In the genomic region with DNA sequence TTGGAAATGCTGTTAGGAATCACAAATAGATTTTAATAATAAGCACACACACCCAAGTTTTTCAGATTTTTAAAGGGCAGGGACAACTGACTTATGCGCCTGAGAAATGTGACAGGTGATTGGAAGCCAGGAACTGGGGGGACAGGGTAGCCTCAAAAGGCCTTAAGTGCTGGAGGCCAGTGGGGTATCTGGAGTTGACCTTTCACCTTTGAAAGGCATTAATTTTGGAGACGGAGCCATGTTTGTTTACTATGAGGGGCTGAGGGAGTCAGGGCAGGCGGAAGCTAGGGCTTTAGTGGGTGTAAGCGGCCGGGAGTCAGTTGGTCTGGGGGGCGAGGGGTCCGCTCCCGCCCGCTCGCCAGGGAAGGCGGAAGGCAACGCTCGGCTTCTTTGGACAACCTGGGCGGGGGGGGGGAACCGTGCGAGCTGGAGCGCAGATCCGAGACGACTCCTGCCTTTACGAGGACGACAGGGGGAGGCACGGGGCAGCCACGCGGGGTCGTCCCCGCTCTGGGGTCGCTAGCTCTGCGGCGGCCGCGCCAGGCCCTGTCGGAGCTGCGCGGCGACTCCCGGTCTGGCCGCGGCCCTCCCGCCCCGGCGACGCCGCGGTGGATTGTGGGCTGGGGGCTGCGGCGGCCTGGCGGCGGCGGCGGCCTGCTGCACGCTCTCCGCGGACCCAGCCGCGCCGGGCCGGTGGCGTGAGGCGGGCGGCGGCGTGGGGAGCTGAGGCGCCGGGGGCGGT, we compare ENCODE assay signal across 7 mouse cellular contexts. TPM values are rescaled to one million over a fixed set of nuclear protein-coding genes. Genes with fewer than 3 reads are reported as not detected.
DNase-seq lines count a peak whose midpoint lies in the region; ATAC-seq lines count a peak whose summit lies in the region.

No protein-coding gene starts in this region.

- peak overlapping the region; percentile 59 for H3K4me2 ChIP-seq in kidney, embryonic 14.5 days (replicated peaks; ENCODE audit: low read depth, low read length)

- no peaks in the 10 kb centered on the region for H3K9me3 ChIP-seq in kidney, embryonic 14.5 days (ENCODE audit: control insufficient read depth, low read length)

- peak; percentile 64 for DNase-seq in 3134 (ENCODE audit: extremely low read depth, insufficient read length, low spot score)
- peak; percentile 70 for DNase-seq in CD4-positive, CD25-positive, alpha-beta regulatory T cell, adult 2 months (ENCODE audit: low read depth, low spot score)
- peak; percentile 57 to 63 for DNase-seq in cerebellum, postnatal 36 days
- DNase-seq in gastrocnemius, postnatal 4 days (ENCODE audit: low spot score in 2 of 2), result peak; percentile 35 to 61
- peak; percentile 55 for DNase-seq in spleen, adult 12 weeks (ENCODE audit: low spot score)

- no peaks in the 10 kb centered on the region; the same call in 1 of the 2 replicates for H3K27me3 ChIP-seq in kidney, embryonic 14.5 days (ENCODE audit: control insufficient read depth, insufficient read depth, low read length)

- H3K27ac ChIP-seq in kidney, embryonic 14.5 days (ENCODE audit: low read depth, low read length), result peak overlapping the region; percentile 96

- no peaks in the 10 kb centered on the region for H3K36me3 ChIP-seq in kidney, embryonic 14.5 days (ENCODE audit: control insufficient read depth, insufficient read depth, low read length)

- peak overlapping the region; percentile 99 for H3K9ac ChIP-seq in kidney, embryonic 14.5 days (ENCODE audit: low read depth, low read length)

- H3K4me3 ChIP-seq in kidney, embryonic 14.5 days (ENCODE audit: low read length), result peak overlapping the region; percentile 95

- H3K4me1 ChIP-seq in kidney, embryonic 14.5 days (ENCODE audit: control insufficient read depth, insufficient read depth, low read length), result 0 out of 2 replicates have a peak, but pooled peaks cover 6% of the 10 kb centered on the region

- 2% methylated on average over 58 of the region's 65 CpGs for WGBS in kidney, embryonic 14.5 days

- ATAC-seq in kidney, embryonic 14.5 days (ENCODE audit: low FRiP score, low TSS enrichment), result peak; percentile 88
- ATAC-seq in megakaryocyte, adult 5-6 weeks (ENCODE audit: poor library complexity, severe bottlenecking), result peak; percentile 75

RNA-seq across cellular contexts. Expression of a gene that starts 0.6 kb away (rescaled TPM):
- total RNA-seq in gastrocnemius, postnatal 4 days (2021), result 10 to 100 TPM; 23.4 to 29.1 TPM
- 17.0 and 19.9 TPM in 2 replicates for polyA plus RNA-seq in kidney, embryonic 14.5 days (2014; fragmentation: Nextera tagmentation; extraction: Ambion mirVana)
- total RNA-seq in megakaryocyte, adult 5-6 weeks (2015), result 56.5 and 56.7 TPM in 2 replicates
- 85.7 and 87.9 TPM in 2 replicates for total RNA-seq in megakaryocyte, adult 5-6 weeks (2017)

Comparison
In these comparisons a context has a peak if more than half of its experiments do, and no peak if none do; other contexts are left out.
1. Peak in every context shown above with its lines: DNase-seq, ATAC-seq, H3K4me3 ChIP-seq and H3K27ac ChIP-seq.